Mouse (Mus musculus): ENCODE measurements at regions not wholly inside any gene's neighbourhood (a gene's known extent, or its start where the extent isn't known, plus 50 kb on each side); places are given as distances from the start of the nearest gene placed in this dataset.

DNA sequence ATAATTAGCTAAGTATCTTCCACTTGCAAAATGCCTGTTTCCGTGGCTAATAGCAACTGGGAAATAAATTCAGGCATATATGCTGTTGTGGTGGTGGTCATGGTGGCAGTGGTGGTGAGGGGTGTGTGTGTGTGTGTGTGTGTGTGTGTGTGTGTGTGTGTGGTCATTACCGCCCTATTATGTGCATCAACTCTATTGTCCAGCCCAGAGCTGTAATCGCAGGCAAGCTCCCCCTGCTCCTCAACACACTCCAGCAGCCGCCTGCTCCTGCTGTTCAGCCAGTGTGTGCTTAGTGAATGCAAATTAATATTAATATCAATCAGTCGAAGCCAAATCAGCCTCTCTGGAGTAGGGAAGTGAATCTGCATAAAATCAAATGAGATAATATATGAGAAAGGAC is 152.9 kb upstream of the Zic3 start:
- no peak for DNase-seq

DNA sequence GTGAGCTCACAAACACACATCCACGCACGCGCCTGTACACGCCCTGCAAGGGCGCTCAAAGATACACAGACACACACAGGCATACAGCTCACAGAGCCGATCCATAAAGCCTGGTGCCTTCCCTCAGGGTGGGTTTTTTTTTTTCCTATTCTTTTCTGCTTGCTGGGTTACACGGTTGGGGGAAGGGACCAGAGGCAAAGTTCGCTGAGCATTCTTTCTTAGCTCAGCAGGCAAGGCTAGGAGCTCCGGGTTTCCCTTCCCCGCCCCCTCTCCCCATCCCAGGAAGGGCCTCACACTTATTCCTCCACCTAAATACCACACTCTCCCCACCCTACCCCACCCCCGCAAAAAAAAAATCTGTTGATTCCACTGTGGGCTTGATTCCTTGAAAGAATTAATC is 105.8 kb upstream of the Zic3 start:
- DNase-seq, result no peak

DNA sequence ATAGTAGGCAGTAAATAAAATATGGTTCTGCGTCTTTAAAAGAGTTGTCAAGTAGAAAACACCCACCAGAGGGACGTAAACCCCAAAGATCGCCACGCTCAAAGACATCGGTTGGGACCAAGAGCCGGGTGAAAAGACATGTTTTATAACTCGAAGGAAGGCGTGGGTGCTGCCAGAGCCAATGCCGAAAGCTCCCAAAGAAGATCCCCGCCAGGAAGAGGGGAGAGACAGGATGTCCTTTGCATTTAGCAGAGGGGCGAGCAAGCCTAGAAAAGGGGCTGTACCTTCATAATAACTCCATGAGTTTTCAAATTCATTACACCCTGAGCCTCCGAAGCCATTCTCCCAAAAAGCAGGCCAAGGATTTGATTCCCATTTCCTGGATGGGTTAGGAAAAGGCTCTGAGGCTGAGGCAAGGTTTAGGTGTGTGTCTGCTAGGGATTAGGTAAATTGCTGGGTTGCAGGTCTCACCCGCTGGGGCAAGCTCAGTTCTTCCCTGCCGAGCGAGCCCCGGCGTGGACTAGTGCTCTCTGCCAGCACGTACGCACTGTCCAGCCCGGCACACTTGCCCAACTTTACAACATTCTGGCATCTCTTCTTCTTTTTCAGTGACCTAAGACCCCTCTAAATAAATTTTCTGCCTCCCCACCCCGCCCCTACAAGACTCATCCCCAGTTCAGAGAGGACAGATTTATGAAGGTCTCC is 104.9 kb upstream of the Zic3 start:
- DNase-seq, result no peak

DNA sequence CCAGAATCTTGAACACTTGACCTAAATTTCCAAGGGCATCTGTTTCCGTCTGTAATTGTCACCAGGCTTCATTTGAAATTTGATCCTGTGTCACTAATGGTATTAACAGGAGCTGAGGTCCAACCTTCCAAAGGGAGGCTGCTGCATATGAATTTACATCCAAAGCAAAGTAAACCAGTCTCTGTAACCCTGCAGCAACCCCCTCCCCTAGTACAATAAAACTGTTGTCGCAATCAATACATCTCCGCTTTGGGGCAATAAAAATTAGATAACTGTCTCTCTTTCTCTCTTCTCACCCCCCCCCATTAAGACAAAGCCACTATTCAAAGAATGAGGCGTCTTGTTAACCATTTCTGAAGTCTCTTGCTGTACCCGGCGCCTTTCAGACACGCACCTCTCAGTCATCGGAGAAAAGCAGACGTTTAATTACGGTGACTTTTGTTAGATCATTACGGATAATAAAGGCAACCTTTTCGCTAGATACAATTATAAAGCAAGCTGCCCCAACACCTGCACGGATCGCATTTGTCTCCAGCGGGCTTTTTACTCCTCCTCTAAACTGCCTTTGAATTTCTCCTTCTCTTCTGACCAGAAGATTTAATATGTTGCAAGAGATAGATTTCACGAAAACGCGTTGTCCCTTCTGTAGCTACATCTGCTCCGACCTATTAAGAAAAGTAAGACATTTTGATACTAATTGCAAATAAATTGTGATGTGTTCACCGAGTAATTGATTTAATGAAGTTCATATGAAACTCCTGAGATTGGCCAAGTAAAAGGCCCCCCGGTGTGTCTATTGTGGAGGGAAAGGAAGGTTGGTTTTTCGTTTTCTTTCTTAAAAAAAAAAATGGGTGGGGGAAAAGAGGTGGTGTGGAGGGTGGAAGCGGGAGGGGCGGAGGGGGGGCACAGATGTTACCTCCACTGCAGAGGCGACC is 104.1 kb upstream of the Zic3 start:
- DNase-seq, result no peak

DNA sequence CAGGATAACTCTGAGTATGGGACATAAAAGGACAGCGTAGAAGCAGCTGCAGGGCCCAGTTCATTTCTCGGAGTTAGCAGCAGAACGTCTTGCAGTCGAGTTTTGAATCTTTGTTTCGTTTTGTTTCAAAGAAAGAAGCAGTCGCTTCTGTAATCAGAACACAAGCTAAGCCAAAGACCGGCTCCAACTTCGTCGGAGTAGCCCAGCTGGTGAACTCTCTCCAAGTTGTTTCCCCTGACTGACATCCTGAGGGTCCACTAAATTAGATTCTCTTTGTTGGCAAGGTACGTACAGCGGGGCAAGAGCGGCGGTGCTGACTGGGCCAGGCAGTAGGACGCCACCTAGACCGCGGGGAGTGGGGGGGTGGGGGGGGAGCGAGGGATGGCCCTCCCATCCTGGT is 102.6 kb upstream of the Zic3 start:
- no peak for DNase-seq

DNA sequence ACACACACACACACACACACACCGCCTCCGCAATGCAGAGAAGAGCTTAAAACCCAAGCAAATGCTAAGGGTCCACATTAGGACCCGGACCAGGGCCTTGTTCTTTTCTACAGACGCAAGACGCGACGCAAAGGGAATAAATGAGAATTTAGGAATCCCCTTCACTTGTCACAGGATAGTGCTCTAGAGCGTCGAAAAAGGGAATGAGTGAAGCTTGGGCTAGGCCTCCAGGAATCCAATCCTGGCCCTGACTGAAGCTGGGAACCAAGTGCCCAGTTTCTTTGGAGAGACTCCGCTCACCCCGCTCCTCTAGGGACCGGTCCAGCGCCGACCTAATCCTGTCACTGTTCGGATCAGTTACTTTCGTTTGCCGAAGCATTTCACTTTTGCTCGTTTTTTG is 102.1 kb upstream of the Zic3 start:
- DNase-seq, result no peak

DNA sequence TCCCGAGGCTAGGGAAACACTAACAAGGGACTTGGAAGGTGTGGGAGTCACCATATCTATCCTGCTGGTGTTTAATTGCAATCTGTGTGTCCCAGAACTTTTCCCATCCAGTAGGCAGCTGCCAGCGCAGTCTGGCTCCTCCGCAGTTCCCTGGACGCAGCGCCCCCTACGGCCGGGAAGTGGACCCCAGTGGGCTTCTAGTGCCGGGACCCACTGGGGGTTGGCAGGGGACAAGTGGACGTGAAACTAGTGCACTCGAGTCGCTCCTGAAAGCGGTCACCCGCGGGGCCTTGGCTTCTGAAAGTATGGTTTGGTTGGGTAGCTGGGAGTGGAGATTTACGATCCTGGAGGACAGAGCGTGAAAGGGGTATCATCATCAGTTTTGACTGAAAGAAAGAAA is 101.2 kb upstream of the Zic3 start:
- DNase-seq, result no peak

DNA sequence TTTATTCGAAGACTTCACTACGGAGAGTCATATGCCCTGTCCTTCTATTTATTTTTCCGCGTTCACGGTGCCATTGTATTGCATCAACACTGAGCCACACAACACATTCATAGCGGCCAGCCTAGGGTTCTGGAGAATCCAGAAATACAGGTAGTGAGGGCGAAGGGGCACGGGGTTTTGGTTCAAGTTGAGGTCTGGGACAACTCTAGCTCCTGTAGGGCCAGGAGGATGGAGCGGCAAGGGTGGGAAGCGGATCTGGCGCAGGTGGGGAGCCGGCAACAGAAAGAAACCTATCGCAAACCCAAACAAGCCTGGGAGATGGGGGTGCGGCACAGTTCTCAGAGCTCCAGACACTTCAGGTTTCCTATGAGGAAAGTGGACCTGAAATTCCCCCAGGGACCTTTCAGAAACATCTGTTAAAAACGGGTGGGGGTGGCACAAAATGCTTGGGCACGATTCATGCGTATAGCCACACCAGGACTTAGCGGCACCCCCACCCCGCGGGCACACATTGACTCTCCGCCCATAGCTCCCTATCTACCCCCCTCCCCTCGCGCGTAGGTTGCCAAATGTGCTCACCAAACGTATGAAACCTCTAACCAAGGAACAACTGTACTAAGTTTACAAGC is 100.6 kb upstream of the Zic3 start:
- DNase-seq, result no peak

DNA sequence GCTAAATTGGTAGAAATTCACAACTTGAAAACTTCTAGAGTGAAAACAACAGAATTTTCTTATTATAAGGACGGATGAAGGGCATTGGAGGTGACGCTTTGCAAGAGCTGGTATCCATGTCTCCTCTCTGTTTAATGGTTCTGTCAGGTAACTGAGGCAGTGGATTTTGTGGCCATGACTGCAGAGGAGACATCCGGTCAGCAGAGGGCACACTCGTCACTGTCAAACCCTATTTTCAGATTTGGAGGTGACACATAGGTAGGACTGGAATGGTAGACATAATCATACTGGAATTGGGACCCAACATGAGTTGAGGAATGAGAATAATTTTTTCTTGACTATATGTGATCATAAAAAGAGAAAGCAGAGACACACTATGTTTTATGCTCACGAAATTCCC is 98.7 kb upstream of the Zic3 start:
- DNase-seq, result peak; percentile 11 to 29

DNA sequence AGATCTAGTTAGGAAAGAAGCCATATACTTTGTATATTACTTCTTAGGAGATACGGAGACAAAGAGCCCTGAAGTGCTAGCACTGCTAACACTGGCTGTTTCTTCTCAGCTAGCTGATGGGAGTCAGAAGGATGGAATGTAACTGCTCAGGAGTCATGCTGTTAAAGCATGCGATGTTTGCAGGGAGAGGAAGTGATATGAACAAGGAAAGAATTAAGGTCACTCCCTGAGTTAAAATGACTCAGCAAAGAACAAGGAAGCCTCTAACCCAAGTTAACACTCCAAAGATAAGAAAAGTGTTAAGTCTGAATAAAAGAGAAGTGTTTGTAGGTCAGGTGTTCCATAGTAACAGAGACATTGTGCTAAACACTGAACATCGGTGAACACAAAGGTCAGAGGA is 86.9 kb upstream of the Zic3 start:
- DNase-seq, result no peak

DNA sequence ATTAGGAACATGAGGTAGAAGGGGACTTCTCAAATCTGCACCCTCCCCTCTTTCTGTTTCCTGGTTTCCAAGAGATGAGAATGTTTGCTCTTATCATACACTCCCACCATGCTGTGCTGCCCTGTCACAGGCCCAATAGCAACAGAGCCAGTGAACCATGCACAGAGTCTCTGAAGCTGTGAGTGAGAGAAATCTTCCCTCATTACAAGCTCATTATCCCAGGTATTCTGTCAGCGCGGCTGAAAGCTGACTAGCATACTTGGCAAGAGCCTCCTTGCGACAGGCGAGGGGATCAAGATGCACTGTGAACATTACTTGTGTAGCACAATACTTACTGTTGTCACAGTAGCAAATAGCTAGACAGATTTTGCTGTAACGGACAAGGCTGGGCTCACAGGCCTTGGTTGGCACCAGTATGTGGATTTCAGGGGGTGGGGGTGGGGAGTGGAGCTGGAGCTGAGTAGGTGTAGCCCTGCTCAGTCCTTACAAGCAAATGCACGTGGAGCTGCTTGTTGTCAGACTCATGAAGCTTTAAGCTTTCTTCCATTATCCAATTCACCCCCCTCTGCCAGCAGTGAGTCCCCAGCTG is 84.2 kb upstream of the Zic3 start:
- no peak for DNase-seq

DNA sequence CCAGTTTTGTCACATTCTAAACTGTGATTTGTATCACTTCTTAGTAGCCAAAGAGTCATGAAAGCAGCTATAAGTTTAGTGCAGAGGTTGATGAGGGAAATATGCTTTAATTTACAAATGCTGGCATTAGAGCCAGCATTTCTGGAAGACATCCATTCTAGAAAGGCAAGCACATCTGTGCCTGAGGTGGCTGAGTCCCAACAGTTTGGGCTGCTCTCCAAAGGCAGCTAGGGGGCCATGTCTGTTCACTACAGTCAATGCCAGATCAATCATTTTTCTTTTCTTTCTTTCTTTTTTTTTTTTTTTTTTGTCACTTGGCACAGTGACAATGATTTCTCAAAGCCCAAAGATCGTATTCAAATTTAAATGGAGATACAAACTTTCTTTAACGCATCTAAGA is 71.6 kb upstream of the Zic3 start:
- DNase-seq, result no peak

DNA sequence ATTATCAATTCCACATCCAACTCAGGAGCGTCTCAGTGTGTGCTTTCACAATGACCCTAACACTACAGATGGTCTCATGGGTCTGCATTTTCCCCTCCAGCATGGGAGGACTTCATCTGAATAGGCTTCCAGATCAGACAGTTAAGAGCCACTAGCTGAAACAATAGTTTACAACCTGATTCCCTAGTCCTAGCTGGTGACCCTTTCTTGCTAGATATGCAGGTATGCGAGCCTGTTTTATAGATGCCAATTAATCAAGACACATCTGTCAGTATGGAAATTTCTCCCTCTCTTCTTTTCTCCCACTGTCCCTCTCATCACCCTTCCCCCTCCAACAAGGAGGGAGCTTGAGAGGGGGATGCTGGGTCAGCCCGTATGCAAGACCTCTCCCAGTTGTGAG is 71.2 kb upstream of the Zic3 start:
- DNase-seq, result no peak

DNA sequence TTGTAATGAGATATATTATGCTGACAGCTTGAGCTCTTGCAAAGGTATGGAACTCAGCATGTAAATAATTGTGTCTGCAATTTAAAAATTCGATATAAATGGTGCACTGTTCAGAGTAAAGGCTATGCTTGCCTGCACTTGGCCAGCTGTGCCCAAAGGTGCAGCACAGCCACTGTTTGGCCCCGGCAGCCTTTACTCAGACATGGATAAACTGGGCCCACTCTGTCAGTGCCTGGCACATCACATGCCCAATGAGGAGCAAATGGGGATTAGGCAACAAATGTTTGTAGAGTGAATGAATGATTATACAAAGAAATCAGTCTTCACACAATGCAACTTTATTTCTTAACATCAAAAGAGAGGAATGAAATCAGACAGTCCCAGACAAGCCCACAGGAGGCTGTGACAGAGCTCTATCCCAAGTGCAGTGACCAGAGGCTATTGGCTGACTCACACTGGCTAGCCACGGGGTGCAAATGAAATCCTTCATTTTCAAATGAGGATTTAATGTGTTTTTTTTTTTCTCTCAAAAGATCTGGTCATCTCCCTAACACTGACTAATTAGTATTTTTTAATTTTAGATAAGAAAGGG is 67.8 kb upstream of the Zic3 start:
- DNase-seq, result no peak

All from cerebellum, adult 18-20 months (tissue).